Mouse (Mus musculus): Measurements from ENCODE around the gene Atxn1. TPM values are rescaled to one million over a fixed set of nuclear protein-coding genes. Genes with fewer than 3 reads are reported as not detected.

Gene Atxn1
- total and polyA plus RNA-seq, 3 experiments = 0.39 to 1.1 TPM; not detected in 1

DNA sequence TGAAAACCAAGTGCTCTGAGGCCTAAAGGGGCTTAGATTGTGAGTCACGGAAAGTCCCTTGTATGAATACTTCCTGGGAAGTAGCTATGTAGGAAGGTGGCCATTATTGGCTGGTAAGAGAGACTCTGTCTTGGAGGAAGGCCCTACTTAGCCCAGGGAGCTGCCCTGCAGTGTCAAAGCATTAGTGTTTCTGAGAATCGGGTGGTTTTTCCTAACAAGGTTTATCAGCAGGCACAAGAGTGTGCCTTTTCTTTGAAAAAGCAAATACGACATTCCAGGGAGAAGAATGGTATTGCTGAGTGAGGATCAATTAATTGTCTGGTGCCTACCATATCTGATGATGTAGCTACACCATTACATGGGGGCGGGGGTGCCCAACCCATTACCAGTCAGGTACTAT is 417.9 kb downstream of the Atxn1 start:
- peak overlapping the region; percentile 58 for H3K9ac ChIP-seq (ENCODE audit: control insufficient read depth, low read depth, low read length, poor library complexity, severe bottlenecking)
- H3K79me2 ChIP-seq (ENCODE audit: control insufficient read depth, insufficient read depth, low read length, poor library complexity) = no peaks in the 10 kb centered on the region
- no peaks in the 10 kb centered on the region for H3K9me3 ChIP-seq (replicated peaks; ENCODE audit: insufficient read depth, low read length)
- H3K27ac ChIP-seq (ENCODE audit: control insufficient read depth, low read depth, low read length) = peak overlapping the region; percentile 88
- TF ChIP-seq MAX (IDR thresholded peaks at IDR 0.05; ENCODE audit: low read length) = no peak
- no peak for TF ChIP-seq SMC3 (IDR thresholded peaks at IDR 0.05; ENCODE audit: low read depth, low read length)
- no peak for TF ChIP-seq ZMIZ1 (IDR thresholded peaks at IDR 0.05; ENCODE audit: low read depth, low read length)
- TF ChIP-seq GATA1 (IDR thresholded peaks at IDR 0.05; ENCODE audit: low read depth, low read length) = 0 out of 2 replicates have a peak, but pooled peaks have one; percentile 4
- no peak for TF ChIP-seq RCOR1 (IDR thresholded peaks at IDR 0.05; ENCODE audit: low read depth, low read length)
- TF ChIP-seq POLR2AphosphoS5 (IDR thresholded peaks at IDR 0.05; ENCODE audit: borderline replicate concordance, low read depth, low read length) = no peak
- no peak for TF ChIP-seq CTCF (IDR thresholded peaks at IDR 0.05 in 2 of 3, conservative IDR thresholded peaks at IDR 0.05 in 1 of 3; ENCODE audit: control insufficient read depth in 1 of 3, insufficient read depth in 1 of 3, low read depth in 2 of 3, low read length in 3 of 3, poor library complexity in 1 of 3, severe bottlenecking in 1 of 3)
- TF ChIP-seq MEF2A (IDR thresholded peaks at IDR 0.05; ENCODE audit: extremely low read depth, insufficient replicate concordance, low read depth, low read length, poor library complexity, severe bottlenecking) = no peak
- 0 out of 2 replicates have a peak, but pooled peaks have one; percentile 11 for TF ChIP-seq TAL1 (IDR thresholded peaks at IDR 0.05; ENCODE audit: low read length)
- no peak for TF ChIP-seq KAT2A (conservative IDR thresholded peaks at IDR 0.05; ENCODE audit: low read depth, low read length)
- TF ChIP-seq EP300 (IDR thresholded peaks at IDR 0.05; ENCODE audit: low read depth in 1 of 2, low read length in 2 of 2) = peak in 1 of 2 experiments; percentile 5; a peak in 1 of 4 replicates
- TF ChIP-seq SIN3A (IDR thresholded peaks at IDR 0.05; ENCODE audit: low read length) = no peak
- H3K27me3 ChIP-seq (ENCODE audit: control insufficient read depth in 1 of 2, insufficient read depth in 2 of 2, low read length in 2 of 2) = no peaks in the 10 kb centered on the region
- no peak overlapping the region for H3K4me3 ChIP-seq (ENCODE audit: control insufficient read depth in 1 of 2, insufficient read depth in 1 of 2, low read depth in 2 of 2, low read length in 2 of 2)
- peaks cover 0 to 31% of the 10 kb centered on the region in 2 experiments; a peak in 2 of 4 replicates for H3K36me3 ChIP-seq (ENCODE audit: control insufficient read depth in 1 of 2, insufficient read depth in 2 of 2, low read length in 2 of 2)
- peak; percentile 51 for DNase-seq (ENCODE audit: low read depth, low spot score)
- peaks cover 13 to 39% of the 10 kb centered on the region in 2 experiments for H3K4me1 ChIP-seq (ENCODE audit: control insufficient read depth in 1 of 2, insufficient read depth in 2 of 2, low read length in 2 of 2)

DNA sequence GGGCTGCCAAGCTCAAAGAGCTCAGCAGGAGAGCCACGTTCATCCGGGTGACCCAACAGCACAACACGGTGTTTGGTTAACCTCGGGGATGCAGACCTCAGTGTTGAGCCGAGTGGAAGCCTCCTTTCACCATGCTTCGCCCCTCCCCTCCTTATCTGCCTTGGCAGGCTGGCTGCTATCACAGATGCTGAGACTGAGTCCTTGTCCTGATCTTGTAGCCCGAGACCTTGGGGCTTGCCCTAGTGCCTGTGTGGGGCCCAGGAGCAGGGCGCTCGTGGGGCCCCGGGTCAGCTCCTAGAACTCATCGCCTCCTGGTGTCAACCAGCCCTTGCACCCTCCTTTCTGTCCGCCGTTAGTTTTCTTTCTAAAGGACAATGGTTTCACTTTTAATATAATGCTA is 418.8 kb downstream of the Atxn1 start:
- H3K4me3 ChIP-seq (ENCODE audit: control insufficient read depth in 1 of 2, insufficient read depth in 1 of 2, low read depth in 2 of 2, low read length in 2 of 2) = peak overlapping the region in 1 of 2 experiments; percentile 31; a peak in 2 of 4 replicates
- H3K27ac ChIP-seq (ENCODE audit: control insufficient read depth, low read depth, low read length) = peak overlapping the region; percentile 88
- no peaks in the 10 kb centered on the region for H3K27me3 ChIP-seq (ENCODE audit: control insufficient read depth in 1 of 2, insufficient read depth in 2 of 2, low read length in 2 of 2)
- H3K9ac ChIP-seq (ENCODE audit: control insufficient read depth, low read depth, low read length, poor library complexity, severe bottlenecking) = peak overlapping the region; percentile 58
- H3K4me1 ChIP-seq (ENCODE audit: control insufficient read depth in 1 of 2, insufficient read depth in 2 of 2, low read length in 2 of 2) = peaks cover 13 to 39% of the 10 kb centered on the region in 2 experiments
- TF ChIP-seq TCF12 (IDR thresholded peaks at IDR 0.05; ENCODE audit: low read depth, low read length) (peak; percentile 90), POLR2A (IDR thresholded peaks at IDR 0.05; ENCODE audit: control insufficient read depth in 1 of 2, insufficient read depth in 1 of 2, low read depth in 1 of 2, low read length in 2 of 2, poor library complexity in 1 of 2) (no peak), ETS1 (IDR thresholded peaks at IDR 0.05; ENCODE audit: low read depth, low read length) (peak; percentile 54; the same call in 1 of the 2 replicates), RCOR1 (IDR thresholded peaks at IDR 0.05; ENCODE audit: low read depth, low read length) (no peak), EP300 (IDR thresholded peaks at IDR 0.05; ENCODE audit: low read depth in 1 of 2, low read length in 2 of 2) (peak; percentile 55 to 86), ELF1 (IDR thresholded peaks at IDR 0.05; ENCODE audit: low read depth, low read length) (no peak), NELFE (IDR thresholded peaks at IDR 0.05; ENCODE audit: low read depth, low read length) (no peak), MAZ (IDR thresholded peaks at IDR 0.05; ENCODE audit: low read depth, low read length) (peak; percentile 87; the same call in 1 of the 2 replicates), GATA1 (IDR thresholded peaks at IDR 0.05; ENCODE audit: low read depth, low read length) (peak; percentile 91), TAL1 (IDR thresholded peaks at IDR 0.05; ENCODE audit: low read length) (peak; percentile 91), MYC (IDR thresholded peaks at IDR 0.05; ENCODE audit: low read depth, low read length) (peak; percentile 47; the same call in 1 of the 2 replicates), JUND (IDR thresholded peaks at IDR 0.05; ENCODE audit: low read depth, low read length) (no peak), SMC3 (IDR thresholded peaks at IDR 0.05; ENCODE audit: low read depth, low read length) (no peak), E2F4 (IDR thresholded peaks at IDR 0.05; ENCODE audit: borderline replicate concordance, low read depth, low read length) (no peak)
- no peaks in the 10 kb centered on the region for H3K9me3 ChIP-seq (replicated peaks; ENCODE audit: insufficient read depth, low read length)
- H3K79me2 ChIP-seq (ENCODE audit: control insufficient read depth, insufficient read depth, low read length, poor library complexity) = no peaks in the 10 kb centered on the region
- H3K36me3 ChIP-seq (ENCODE audit: control insufficient read depth in 1 of 2, insufficient read depth in 2 of 2, low read length in 2 of 2) = peaks cover 0 to 31% of the 10 kb centered on the region in 2 experiments; a peak in 2 of 4 replicates
- DNase-seq (ENCODE audit: low read depth, low spot score) = peak; percentile 86
